Mouse (Mus musculus) testis, adult 2 months (tissue): ENCODE measurements around the gene Slitrk2.

Experiments used
- CTCF ChIP-seq: fragments of 200-500 bp; IDR thresholded peaks from 2 replicates; pipeline ENCODE4 v1.5.1; 2012; ENCODE audit warnings: low read depth, mild to moderate bottlenecking, inconsistent platforms, low read length, moderate library complexity; ENCODE audit not compliant: control insufficient read depth, insufficient read depth, insufficient replicate concordance
- POLR2A ChIP-seq: fragments of 200-500 bp; IDR thresholded peaks from 2 replicates; pipeline ENCODE4 v1.6.1; 2012; ENCODE audit warnings: low read depth, mild to moderate bottlenecking, inconsistent platforms, low read length, moderate library complexity; ENCODE audit not compliant: control insufficient read depth

DNA sequence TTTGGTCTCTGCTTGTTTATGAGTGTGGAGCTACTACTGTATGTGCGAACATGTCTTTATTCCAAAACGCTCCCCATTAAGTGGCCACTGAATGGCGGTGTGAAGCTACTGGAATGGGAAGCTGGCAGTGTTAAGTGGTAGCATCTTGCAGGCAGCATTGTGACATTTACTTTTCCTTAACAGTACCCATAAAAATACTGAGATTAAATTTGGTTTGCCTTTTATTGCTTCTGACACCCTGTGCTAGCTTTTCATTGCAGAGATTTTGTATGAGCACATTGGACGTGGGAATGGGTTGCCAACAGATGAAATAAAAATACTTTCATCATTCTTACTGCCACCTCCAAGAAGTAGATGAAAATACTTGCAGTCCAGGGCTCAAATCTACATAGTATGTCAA lies 27.8 kb downstream of the Slitrk2 start:
- TF ChIP-seq POLR2A (no peak), CTCF (no peak)
